Mouse (Mus musculus): ENCODE measurements around the gene Celsr3. TPM values are rescaled to one million over a fixed set of nuclear protein-coding genes. Genes with fewer than 3 reads are reported as not detected.

The Celsr3 gene
- polyA plus RNA-seq, 1 experiment from 2014 or later: 15.4 TPM

DNA sequence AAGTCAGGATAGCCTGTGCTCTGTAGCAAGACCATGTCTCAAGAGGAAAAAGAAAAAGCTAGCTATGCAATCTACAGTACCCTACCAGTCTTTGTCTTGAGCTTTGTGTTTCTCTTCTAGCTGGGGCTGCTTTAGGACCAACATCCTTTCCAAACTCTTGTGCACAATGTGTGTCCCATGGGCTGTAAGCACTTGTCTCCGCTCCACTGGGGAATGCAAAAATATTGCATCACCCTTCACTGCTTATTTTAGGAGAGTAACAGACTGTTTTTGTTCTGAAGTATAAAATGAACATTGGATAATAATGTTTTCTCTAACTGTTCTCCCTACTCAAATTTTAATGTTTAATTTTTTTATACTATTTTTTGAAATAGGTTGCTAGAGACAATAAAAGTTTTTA lies 39.6 kb upstream of the Celsr3 start:
- DNase-seq (ENCODE audit: low spot score) (no peak), ATAC-seq (ENCODE audit: low FRiP score) (no peak)
- peak overlapping the region; percentile 25; the same call in 1 of the 2 replicates for H3K9ac ChIP-seq
- H3K4me3 ChIP-seq (replicated peaks; ENCODE audit: low read length): peak overlapping the region; percentile 83
- H3K27ac ChIP-seq: no peak overlapping the region
- peak overlapping the region; percentile 96 for H3K4me2 ChIP-seq (replicated peaks)
- H3K9me3 ChIP-seq (ENCODE audit: control insufficient read depth, low read length): no peaks in the 10 kb centered on the region
- peaks cover 74% of the 10 kb centered on the region for H3K4me1 ChIP-seq (replicated peaks; ENCODE audit: control insufficient read depth, insufficient read depth, low read length)
- 84% methylated on average over 1 of the region's 1 CpGs for WGBS
- peaks cover 10% of the 10 kb centered on the region for H3K36me3 ChIP-seq (replicated peaks; ENCODE audit: control insufficient read depth, insufficient read depth)
- no peaks in the 10 kb centered on the region for H3K27me3 ChIP-seq (ENCODE audit: control insufficient read depth, insufficient read depth, low read length)

DNA sequence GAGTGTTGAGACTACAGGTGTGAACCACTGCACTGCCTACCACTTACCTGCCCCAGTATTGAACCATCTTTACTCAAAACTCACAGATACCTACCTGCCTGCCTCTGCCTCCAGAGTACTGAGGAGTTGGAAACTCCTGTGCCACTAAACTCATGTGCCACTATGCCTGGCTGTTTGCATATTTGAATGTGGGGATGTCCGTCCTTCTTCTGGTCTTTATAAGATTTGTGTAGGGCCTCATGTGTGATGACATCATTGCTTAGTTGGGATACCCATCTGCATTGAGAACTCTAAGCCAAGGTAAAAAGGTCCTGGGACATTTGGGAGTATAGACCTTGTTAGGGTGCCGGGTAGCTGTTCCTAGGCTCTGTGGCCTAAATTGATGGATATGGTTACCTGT lies 39.0 kb upstream of the Celsr3 start:
- H3K4me2 ChIP-seq (replicated peaks): peak overlapping the region; percentile 96
- peak overlapping the region; percentile 83; the same call in 1 of the 2 replicates for H3K4me3 ChIP-seq (replicated peaks; ENCODE audit: low read length)
- no peaks in the 10 kb centered on the region for H3K27me3 ChIP-seq (ENCODE audit: control insufficient read depth, insufficient read depth, low read length)
- H3K4me1 ChIP-seq (replicated peaks; ENCODE audit: control insufficient read depth, insufficient read depth, low read length): peaks cover 80% of the 10 kb centered on the region
- H3K36me3 ChIP-seq (replicated peaks; ENCODE audit: control insufficient read depth, insufficient read depth): peaks cover 10% of the 10 kb centered on the region
- no peak overlapping the region for H3K27ac ChIP-seq
- H3K9ac ChIP-seq: no peak overlapping the region
- DNase-seq (ENCODE audit: low spot score) (no peak), ATAC-seq (ENCODE audit: low FRiP score) (no peak)
- WGBS: 89% methylated on average over 2 of the region's 2 CpGs
- H3K9me3 ChIP-seq (ENCODE audit: control insufficient read depth, low read length): no peaks in the 10 kb centered on the region

DNA sequence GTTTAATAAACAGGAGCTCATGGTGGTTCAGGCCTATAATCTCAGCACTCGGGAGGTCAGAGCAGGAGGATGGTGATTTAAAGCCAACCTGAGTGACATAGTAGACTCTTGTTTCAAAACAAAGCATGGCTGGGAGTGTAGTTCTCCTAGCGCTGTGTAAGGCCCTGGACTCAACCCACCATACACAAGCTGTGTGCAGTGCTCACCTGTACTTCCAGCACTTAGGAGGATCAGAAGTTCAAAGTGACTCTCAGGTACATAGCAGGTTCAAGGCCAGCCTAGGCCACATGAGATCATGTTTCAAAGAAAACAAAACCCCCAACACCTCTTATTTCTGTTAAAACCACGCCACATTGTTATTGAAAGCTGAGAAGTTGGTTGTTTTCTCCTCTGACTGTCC lies 37.4 kb upstream of the Celsr3 start:
- ATAC-seq (ENCODE audit: low FRiP score) (no peak), DNase-seq (ENCODE audit: low spot score) (no peak)
- no peaks in the 10 kb centered on the region for H3K9me3 ChIP-seq (ENCODE audit: control insufficient read depth, low read length)
- 80% methylated on average over 3 of the region's 3 CpGs for WGBS
- no peaks in the 10 kb centered on the region for H3K27me3 ChIP-seq (ENCODE audit: control insufficient read depth, insufficient read depth, low read length)
- peaks cover 86% of the 10 kb centered on the region for H3K4me1 ChIP-seq (replicated peaks; ENCODE audit: control insufficient read depth, insufficient read depth, low read length)
- H3K27ac ChIP-seq: no peak overlapping the region
- no peak overlapping the region for H3K4me3 ChIP-seq (replicated peaks; ENCODE audit: low read length)
- H3K4me2 ChIP-seq (replicated peaks): no peak overlapping the region
- H3K9ac ChIP-seq: no peak overlapping the region
- peaks cover 10% of the 10 kb centered on the region for H3K36me3 ChIP-seq (replicated peaks; ENCODE audit: control insufficient read depth, insufficient read depth)

DNA sequence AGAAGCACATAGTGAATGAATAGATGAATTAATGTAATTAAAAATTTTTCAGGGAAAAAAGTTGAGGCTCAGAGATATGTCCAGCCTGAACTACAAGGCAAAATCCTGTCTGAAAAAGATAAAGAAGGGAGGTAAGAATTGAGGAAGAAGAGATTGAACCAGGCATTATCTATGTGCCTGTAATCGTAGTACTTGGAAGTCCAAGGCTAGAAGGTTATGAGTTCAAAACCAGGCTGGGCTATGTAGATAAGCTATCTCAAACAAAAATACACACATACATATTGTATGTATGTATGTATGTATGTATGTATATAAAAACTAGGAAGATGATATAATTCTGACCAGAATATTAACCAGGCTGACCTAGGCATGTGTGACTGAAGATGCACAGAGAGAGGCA lies 33.8 kb upstream of the Celsr3 start:
- Histone ChIP-seq H3K27ac (no peak overlapping the region), H3K4me2 (replicated peaks) (no peak overlapping the region), H3K27me3 (ENCODE audit: control insufficient read depth, insufficient read depth, low read length) (no peaks in the 10 kb centered on the region), H3K36me3 (replicated peaks; ENCODE audit: control insufficient read depth, insufficient read depth) (peaks cover 22% of the 10 kb centered on the region), H3K9me3 (ENCODE audit: control insufficient read depth, low read length) (no peaks in the 10 kb centered on the region), H3K4me1 (replicated peaks; ENCODE audit: control insufficient read depth, insufficient read depth, low read length) (peaks cover 81% of the 10 kb centered on the region), H3K4me3 (replicated peaks; ENCODE audit: low read length) (no peak overlapping the region), H3K9ac (no peak overlapping the region)
- no peak for ATAC-seq (ENCODE audit: low FRiP score)
- no peak for DNase-seq (ENCODE audit: low spot score)
- 93% methylated on average over 1 of the region's 1 CpGs for WGBS

DNA sequence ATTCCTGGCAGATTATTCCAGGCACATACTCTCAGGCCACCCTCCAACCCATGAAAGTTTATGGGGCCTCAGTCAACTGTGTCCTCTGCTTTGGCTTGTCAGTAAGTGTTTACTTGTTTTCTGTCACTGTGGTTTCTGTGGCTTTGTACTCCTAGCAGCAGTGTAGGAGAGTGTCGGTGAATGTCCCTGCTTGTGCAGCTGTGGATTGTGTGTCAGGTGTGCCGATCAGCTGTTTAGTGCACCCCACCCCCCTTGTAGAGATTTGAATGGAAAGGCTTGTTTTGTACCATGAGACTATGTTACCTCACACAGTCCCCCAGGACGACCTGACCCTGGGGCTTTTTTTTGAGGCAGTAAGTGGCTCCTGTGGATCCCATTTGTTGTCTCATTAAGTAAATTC lies 33.4 kb upstream of the Celsr3 start:
- no peak overlapping the region for H3K4me2 ChIP-seq (replicated peaks)
- 46% methylated on average over 3 of the region's 3 CpGs for WGBS

DNA sequence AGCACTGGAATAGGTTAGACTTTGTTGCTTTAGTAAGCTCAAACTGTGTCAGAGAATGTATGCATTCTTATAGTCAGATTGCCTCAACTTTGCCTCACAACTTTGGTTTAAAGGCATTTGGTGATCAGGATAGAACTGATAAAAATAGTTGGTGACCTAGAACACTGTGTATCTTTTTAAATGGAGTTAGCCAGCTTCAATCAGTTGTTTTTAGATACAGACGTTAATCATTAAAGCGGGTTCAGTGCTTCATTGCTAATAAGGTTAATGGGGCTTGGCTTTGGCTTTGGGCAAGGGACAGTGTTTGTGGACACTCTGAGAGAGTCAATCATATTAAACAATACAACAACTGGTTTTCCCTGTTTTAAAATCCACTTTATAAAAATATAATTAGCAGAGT lies 30.8 kb upstream of the Celsr3 start:
- ATAC-seq (ENCODE audit: low FRiP score) (no peak), DNase-seq (ENCODE audit: low spot score) (no peak)
- no peak overlapping the region for H3K27ac ChIP-seq
- no peaks in the 10 kb centered on the region for H3K9me3 ChIP-seq (ENCODE audit: control insufficient read depth, low read length)
- no peaks in the 10 kb centered on the region for H3K27me3 ChIP-seq (ENCODE audit: control insufficient read depth, insufficient read depth, low read length)
- 50% methylated on average over 2 of the region's 2 CpGs for WGBS
- peaks cover 46% of the 10 kb centered on the region for H3K36me3 ChIP-seq (replicated peaks; ENCODE audit: control insufficient read depth, insufficient read depth)
- no peak overlapping the region for H3K9ac ChIP-seq
- H3K4me1 ChIP-seq (replicated peaks; ENCODE audit: control insufficient read depth, insufficient read depth, low read length): peaks cover 51% of the 10 kb centered on the region
- no peak overlapping the region for H3K4me2 ChIP-seq (replicated peaks)
- H3K4me3 ChIP-seq (replicated peaks; ENCODE audit: low read length): no peak overlapping the region

More for the DNA sequence above, 33.4 kb upstream of the Celsr3 start:
- no peaks in the 10 kb centered on the region for H3K9me3 ChIP-seq (ENCODE audit: control insufficient read depth, low read length)
- peaks cover 77% of the 10 kb centered on the region for H3K4me1 ChIP-seq (replicated peaks; ENCODE audit: control insufficient read depth, insufficient read depth, low read length)
- no peak for ATAC-seq (ENCODE audit: low FRiP score)
- peaks cover 22% of the 10 kb centered on the region for H3K36me3 ChIP-seq (replicated peaks; ENCODE audit: control insufficient read depth, insufficient read depth)
- no peak overlapping the region for H3K9ac ChIP-seq
- DNase-seq (ENCODE audit: low spot score): no peak
- no peak overlapping the region for H3K27ac ChIP-seq
- no peaks in the 10 kb centered on the region for H3K27me3 ChIP-seq (ENCODE audit: control insufficient read depth, insufficient read depth, low read length)
- no peak overlapping the region for H3K4me3 ChIP-seq (replicated peaks; ENCODE audit: low read length)

DNA sequence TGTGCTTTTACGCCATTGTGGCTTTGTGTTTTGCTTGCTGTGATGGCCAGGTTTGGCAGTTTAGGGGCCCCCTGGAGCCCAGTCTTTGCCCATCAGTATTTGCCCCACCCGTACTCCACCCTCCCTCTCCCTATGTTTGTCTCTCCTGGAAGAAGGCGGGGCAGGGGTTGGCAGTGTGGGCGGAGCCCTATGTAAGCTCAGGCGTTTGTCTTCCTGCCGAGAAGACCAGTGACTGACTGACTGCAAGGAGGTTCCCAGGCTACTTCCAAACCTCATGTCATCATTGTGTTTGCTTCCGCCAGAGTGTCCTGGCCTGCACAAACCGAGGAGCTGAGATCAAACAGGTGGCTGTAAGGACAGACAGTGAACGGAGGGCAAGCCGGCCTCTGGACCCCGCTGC lies 30.4 kb upstream of the Celsr3 start:
- Histone ChIP-seq H3K27me3 (ENCODE audit: control insufficient read depth, insufficient read depth, low read length) (no peaks in the 10 kb centered on the region), H3K9ac (no peak overlapping the region), H3K4me1 (replicated peaks; ENCODE audit: control insufficient read depth, insufficient read depth, low read length) (peaks cover 47% of the 10 kb centered on the region), H3K4me2 (replicated peaks) (peak overlapping the region; percentile 21), H3K9me3 (ENCODE audit: control insufficient read depth, low read length) (no peaks in the 10 kb centered on the region), H3K4me3 (replicated peaks; ENCODE audit: low read length) (no peak overlapping the region), H3K27ac (no peak overlapping the region), H3K36me3 (replicated peaks; ENCODE audit: control insufficient read depth, insufficient read depth) (peaks cover 51% of the 10 kb centered on the region)
- ATAC-seq (ENCODE audit: low FRiP score) (peak; percentile 47; the same call in 1 of the 2 replicates), DNase-seq (ENCODE audit: low spot score) (no peak)
- WGBS: 36% methylated on average over 11 of the region's 11 CpGs

DNA sequence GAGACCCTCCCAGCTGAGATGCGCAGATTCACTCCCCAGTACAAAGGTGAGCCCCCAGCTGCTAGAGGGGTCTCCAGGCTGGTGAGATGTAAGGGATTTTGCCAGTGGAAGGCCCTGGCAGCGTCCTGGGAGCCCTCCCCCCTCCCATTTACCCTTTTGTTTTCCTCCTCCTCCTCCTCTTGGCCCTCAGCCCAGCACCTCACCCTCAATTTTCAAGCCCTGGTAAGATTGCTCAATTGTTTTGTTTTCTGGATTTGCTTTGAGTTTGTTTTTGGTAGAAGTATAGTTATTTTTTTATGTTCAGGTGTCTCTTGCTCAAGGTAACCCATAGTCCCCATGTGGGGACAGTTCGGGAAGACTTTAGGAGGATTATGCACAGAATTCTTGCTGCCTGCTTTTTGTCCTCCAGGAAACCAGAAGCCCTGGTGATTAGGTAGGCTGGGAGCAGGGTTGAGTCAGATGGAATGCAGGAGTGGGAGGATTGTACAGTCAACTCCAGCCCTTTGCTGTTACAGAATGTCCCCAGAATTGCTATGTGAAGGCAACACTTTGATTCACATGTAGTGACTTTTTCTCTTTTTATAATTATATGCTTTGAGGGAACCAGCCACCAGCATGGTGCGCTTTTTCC lies 29.7 kb upstream of the Celsr3 start:
- Histone ChIP-seq H3K9me3 (ENCODE audit: control insufficient read depth, low read length) (no peaks in the 10 kb centered on the region), H3K9ac (no peak overlapping the region), H3K4me1 (replicated peaks; ENCODE audit: control insufficient read depth, insufficient read depth, low read length) (peaks cover 41% of the 10 kb centered on the region), H3K27ac (no peak overlapping the region), H3K27me3 (ENCODE audit: control insufficient read depth, insufficient read depth, low read length) (no peaks in the 10 kb centered on the region), H3K4me3 (replicated peaks; ENCODE audit: low read length) (no peak overlapping the region), H3K36me3 (replicated peaks; ENCODE audit: control insufficient read depth, insufficient read depth) (peaks cover 58% of the 10 kb centered on the region), H3K4me2 (replicated peaks) (peak overlapping the region; percentile 21)
- 56% methylated on average over 4 of the region's 4 CpGs for WGBS
- no peak for ATAC-seq (ENCODE audit: low FRiP score)
- DNase-seq (ENCODE audit: low spot score): no peak

DNA sequence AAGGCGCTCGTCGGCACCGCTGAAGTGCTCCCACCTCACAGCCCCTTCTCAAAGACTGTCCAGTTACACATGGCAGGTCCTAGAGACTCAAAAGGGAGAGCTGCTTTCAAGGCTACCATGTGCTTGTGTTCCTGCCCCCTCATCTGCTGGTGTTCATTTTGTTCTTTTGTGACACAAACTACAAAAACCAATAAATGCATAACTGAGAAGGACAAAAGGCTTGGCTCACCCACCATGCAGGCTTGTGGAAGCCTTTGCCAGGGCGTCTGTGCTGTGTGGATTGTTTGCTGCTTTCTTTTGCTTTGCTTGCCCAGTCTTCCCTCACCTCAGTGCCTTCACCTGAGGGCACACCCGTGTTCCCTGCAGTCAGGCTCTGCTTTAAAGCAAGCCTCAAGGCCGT lies 28.6 kb upstream of the Celsr3 start:
- H3K27ac ChIP-seq: no peak overlapping the region
- H3K36me3 ChIP-seq (replicated peaks; ENCODE audit: control insufficient read depth, insufficient read depth): peaks cover 68% of the 10 kb centered on the region
- H3K4me2 ChIP-seq (replicated peaks): no peak overlapping the region

More for the DNA sequence above, 28.6 kb upstream of the Celsr3 start:
- H3K4me1 ChIP-seq (replicated peaks; ENCODE audit: control insufficient read depth, insufficient read depth, low read length): peaks cover 31% of the 10 kb centered on the region
- no peak overlapping the region for H3K4me3 ChIP-seq (replicated peaks; ENCODE audit: low read length)
- no peaks in the 10 kb centered on the region for H3K9me3 ChIP-seq (ENCODE audit: control insufficient read depth, low read length)
- 80% methylated on average over 7 of the region's 7 CpGs for WGBS
- ATAC-seq (ENCODE audit: low FRiP score): no peak
- no peak overlapping the region for H3K9ac ChIP-seq
- no peak for DNase-seq (ENCODE audit: low spot score)
- no peaks in the 10 kb centered on the region for H3K27me3 ChIP-seq (ENCODE audit: control insufficient read depth, insufficient read depth, low read length)

All from hindbrain, embryonic 14.5 days (tissue).